Mouse (Mus musculus) mouse trophoblast stem cell (cell line): ENCODE measurements around the gene Olfr1373.
"Not testable (repeated sequence)": the region's sequence is repeated elsewhere in the genome, so short reads cannot be mapped to it uniquely, and the experiment has no call there.

ENCODE experiments used
- in situ Hi-C, 2 experiments: fragments of 300-500 bp; cut with MseI, MboI; formaldehyde crosslinking; loops; 2 replicates in 1 of 2; 3 replicates in 1 of 2; pipeline ENCODE4 v1.15.1; 2025

Olfr1373 gene

GRCm38 (mm10) chr11:52145428-52145827 is at the start of gene Olfr1373:
Gene Olfr1373, minus strand, starts transcription at chr11:52145528.
- in situ Hi-C loops: loop anchor here (10.0 to 25.0 kb wide), 2 partner anchors 192 to 199 kb away; no protein-coding TSS in a partner anchor

DNA sequence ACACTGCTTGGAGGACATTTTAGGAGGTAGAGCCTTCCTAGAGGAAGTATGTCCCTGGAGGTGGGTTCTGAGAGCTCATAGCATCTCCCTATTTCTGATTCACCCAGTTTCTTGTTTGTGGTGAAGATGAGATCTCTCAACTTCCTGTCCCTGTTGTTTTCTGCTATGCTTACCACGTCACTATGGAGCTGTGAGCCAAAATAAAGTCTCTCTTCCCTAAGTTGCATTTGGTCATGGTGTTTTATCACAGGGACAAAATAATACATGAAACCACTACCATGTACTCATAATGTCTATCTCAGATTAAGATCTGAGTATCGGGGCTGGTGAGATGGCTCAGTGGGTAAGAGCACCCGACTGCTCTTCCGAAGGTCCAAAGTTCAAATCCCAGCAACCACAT is 35.3 kb upstream of the Olfr1373 start:
- in situ Hi-C loops: not testable (repeated sequence)

GRCm38 (mm10) chr11:52179897-52180296 is 34.6 kb upstream of the Olfr1373 start:
- in situ Hi-C loops: not testable (repeated sequence)

DNA sequence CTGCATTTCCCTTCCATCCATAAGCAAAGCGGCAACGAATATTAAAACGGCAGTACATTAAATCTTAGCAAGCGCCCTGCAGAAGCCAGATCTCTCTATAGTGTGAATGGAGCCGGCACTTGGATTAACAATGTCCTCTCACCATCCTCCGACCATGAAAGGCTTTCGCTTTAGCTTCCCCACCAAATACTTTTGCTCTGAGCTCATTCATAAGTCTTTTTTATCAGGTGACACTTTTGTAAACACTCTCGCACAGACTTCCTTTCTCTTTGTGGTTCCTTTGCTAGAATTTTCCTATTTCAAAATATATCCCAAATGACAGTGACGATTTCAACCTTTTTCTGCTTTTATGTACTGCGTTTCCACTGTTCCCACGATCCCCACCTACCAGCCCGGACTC is 23.1 kb upstream of the Olfr1373 start:
- in situ Hi-C loops: no loop called here

GRCm38 (mm10) chr11:52167901-52168302 is 22.6 kb upstream of the Olfr1373 start:
- in situ Hi-C loops: not testable (repeated sequence)

GRCm38 (mm10) chr11:52167126-52167525 is 21.8 kb upstream of the Olfr1373 start:
- in situ Hi-C loops: no loop called here

- in situ Hi-C loops: no loop called here
These were observed 18.6 kb upstream of the Olfr1373 start for GRCm38 (mm10) chr11:52163926-52164325.

- in situ Hi-C loops: loop anchor here (10.0 to 25.0 kb wide), 2 partner anchors 194 to 201 kb away; no protein-coding TSS in a partner anchor
These were observed 1.7 kb downstream of the Olfr1373 start for GRCm38 (mm10) chr11:52143675-52144074.

GRCm38 (mm10) chr11:52130451-52131068 is 14.8 kb downstream of the Olfr1373 start:
- in situ Hi-C loops: loop anchor here in 1 of 2 experiments (10.0 to 25.0 kb wide), 2 partner anchors 94 to 207 kb away; no protein-coding TSS in a partner anchor

GRCm38 (mm10) chr11:52129621-52130450 is 15.5 kb downstream of the Olfr1373 start:
- in situ Hi-C loops: loop anchor here in 1 of 2 experiments (10.0 to 25.0 kb wide), 2 partner anchors 95 to 207 kb away; no protein-coding TSS in a partner anchor

GRCm38 (mm10) chr11:52129171-52129570 is 16.2 kb downstream of the Olfr1373 start:
- in situ Hi-C loops: loop anchor here in 1 of 2 experiments (25.0 kb wide), 1 partner anchor 208 kb away; no protein-coding TSS in a partner anchor

- in situ Hi-C loops: loop anchor here in 1 of 2 experiments (25.0 kb wide), 1 partner anchor 209 kb away; no protein-coding TSS in a partner anchor
These were observed 16.8 kb downstream of the Olfr1373 start for GRCm38 (mm10) chr11:52128316-52129061.

DNA sequence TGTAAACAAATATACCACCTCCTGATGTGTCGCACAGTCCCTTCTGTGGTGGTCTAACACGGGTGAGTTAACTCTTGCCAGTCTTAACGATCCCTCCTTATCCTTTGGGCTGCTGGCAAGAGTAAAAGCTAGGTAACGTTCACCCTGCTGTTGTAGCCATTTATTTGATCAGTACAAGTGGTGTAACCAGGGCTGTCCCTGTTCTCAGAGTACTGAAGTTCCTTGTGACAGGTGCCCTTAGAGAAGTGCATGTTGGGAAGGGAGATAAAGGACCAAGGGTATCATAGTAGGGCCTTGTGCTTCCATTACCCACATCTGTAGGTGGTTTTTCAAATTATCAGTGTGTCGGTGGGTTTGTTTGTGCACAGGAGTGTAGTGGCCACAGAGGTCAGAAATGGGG is 17.6 kb downstream of the Olfr1373 start:
- in situ Hi-C loops: loop anchor here in 1 of 2 experiments (25.0 kb wide), 1 partner anchor 210 kb away; no protein-coding TSS in a partner anchor

DNA sequence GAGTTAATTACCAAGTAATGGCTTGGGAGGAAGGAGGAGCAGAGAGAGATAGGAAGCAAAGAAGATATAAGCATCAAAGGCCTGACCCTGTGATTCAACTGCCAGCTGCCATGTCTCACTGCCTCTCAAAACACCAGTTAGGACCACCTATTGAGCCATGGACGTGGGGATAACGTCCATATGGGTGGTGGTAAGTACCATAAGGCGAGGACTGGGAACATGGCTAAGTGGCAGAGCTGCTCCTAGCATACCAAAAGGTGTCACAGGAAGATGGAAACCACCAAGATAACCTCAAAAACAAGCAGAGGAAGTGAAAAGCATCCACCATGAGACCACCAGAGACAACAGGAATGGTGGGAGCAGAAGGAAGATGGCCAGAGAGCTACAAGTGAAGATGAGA is 18.2 kb downstream of the Olfr1373 start:
- in situ Hi-C loops: loop anchor here in 1 of 2 experiments (25.0 kb wide), 1 partner anchor 210 kb away; no protein-coding TSS in a partner anchor

GRCm38 (mm10) chr11:52124468-52124867 is 20.9 kb downstream of the Olfr1373 start:
- in situ Hi-C loops: no loop called here

DNA sequence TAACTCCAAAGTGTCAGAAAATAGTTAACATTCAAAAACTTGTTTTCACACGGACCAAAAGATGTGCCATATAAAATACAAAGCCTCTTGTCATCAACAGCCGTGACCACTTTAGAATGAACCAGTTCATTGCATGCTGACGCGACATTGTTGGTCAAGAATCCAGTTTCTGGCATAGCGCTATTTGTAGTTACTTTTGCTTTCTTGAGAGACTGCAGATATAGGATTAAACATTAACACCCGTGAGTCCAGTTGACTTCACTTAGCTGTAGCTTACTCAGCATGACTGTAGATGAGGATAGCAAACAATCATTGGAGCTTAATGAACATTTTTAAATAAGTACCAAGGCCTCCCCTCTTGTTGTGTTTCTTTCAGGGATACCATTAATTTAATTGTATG is 23.3 kb downstream of the Olfr1373 start:
- in situ Hi-C loops: no loop called here

DNA sequence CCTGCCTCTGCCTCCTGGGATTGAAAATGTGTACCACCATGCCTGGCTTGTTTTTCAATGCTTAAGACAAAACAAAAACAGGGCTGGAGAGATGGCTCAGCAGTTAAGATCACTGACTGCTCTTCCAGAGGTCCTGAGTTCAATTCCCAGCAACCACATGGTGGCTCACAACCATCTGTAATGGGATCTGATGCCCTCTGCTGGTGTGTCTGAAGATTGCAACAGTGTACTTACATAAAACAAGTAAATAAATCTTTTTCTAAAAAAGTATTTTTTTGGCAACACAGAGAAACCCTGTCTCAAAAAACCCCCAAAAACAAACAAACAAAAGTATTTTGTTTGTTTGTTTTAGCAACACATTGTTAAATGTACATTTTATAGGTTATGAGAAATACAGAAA is 24.9 kb downstream of the Olfr1373 start:
- in situ Hi-C loops: not testable (repeated sequence)

DNA sequence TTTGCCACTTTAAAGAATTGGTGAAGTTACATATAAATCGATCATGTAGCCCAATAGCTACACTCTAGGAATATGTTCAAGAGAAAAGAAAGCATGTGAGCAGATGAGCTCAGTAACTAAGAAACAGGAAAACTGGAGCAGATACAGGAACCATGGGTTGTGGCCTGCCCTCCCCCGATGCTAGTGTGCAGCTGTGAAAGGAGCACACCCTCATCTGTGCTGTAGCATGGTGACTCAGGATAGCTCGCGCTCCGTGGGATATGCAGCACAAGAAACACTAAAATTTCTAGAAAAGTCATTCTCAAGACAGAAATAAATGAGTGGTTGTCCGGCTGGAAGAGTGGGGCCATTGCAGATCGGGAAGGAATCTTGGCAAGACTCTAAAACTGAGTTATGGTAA is 28.2 kb downstream of the Olfr1373 start:
- in situ Hi-C loops: no loop called here

DNA sequence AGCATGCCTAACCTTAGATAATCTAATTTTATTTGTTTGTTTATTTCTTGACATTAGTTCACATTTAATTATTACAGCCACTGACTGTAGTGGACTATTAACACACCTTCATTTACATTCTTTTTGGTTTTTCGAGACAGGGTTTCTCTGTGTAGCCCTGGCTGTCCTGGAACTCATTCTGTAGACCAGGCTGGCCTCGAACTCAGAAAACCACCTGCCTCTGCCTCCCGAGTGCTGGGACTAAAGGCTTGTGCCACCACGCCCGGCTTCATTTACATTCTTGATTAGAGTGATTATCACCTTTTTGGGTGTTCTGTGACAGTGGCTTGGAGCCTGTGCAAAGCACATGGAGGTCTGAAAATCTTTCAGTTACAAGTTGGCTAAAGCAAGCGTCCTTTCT is 29.2 kb downstream of the Olfr1373 start:
- in situ Hi-C loops: not testable (repeated sequence)

GRCm38 (mm10) chr11:52115479-52115878 is 29.8 kb downstream of the Olfr1373 start:
- in situ Hi-C loops: no loop called here

DNA sequence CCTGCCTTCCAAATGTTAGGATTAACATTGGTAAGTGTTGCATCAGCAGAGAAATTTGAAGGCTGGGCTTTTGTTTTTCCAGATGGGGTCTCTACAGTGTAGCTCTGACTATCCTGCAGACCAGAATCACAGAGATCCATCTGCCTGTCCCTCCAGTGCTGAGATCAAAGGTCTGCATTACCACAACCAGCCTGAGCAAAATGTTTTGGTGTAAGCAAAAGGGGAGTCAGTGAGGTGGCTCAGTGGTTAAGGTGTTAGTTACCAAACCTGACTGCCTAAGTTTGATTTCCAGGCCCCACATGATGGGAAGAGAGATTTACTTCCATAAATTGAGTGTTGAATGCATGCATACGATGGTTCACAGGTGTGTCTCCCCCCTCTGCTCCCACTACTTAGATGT is 35.9 kb downstream of the Olfr1373 start:
- in situ Hi-C loops: no loop called here

- in situ Hi-C loops: no loop called here
These were observed 36.5 kb downstream of the Olfr1373 start for GRCm38 (mm10) chr11:52108796-52109195.
